In genomic region chr13:51644829-51645789, GRCm38 (mm10) we compare ENCODE assay signal across 8 mouse cellular contexts. TPM values are rescaled to one million over a fixed set of nuclear protein-coding genes. Genes with fewer than 3 reads are reported as not detected.
DNase-seq lines count a peak whose midpoint lies in the region; ATAC-seq and TF ChIP-seq lines count a peak whose summit lies in the region.

Cks2 (plus strand) TSS chr13:51645232.

- peak; percentile 99 for DNase-seq in ES-E14 (ENCODE audit: low read depth, low spot score)
- DNase-seq in cerebellum, adult 11-12 months: peak; percentile 96
- DNase-seq in heart, postnatal 25 days (ENCODE audit: low spot score): peak; percentile 95
- DNase-seq in layer of hippocampus, adult 18-20 months (ENCODE audit: low spot score in 2 of 2): peak; percentile 97 to 99
- peak; percentile 96 for DNase-seq in lung, adult 2 months
- peak; percentile 97 to 98 for DNase-seq in thymus, adult 18-20 months

- H3K36me3 ChIP-seq in ES-E14 (ENCODE audit: control insufficient read depth, insufficient read depth, low read length, poor library complexity, severe bottlenecking): no peaks in the 10 kb centered on the region; the same call in 1 of the 2 replicates
- H3K36me3 ChIP-seq in forebrain, embryonic 15.5 days: no peaks in the 10 kb centered on the region

- H3K9me3 ChIP-seq in ES-E14 (ENCODE audit: control insufficient read depth, insufficient read depth, low read depth, low read length): no peaks in the 10 kb centered on the region
- no peaks in the 10 kb centered on the region for H3K9me3 ChIP-seq in forebrain, embryonic 15.5 days

- in situ Hi-C loops in ES-E14 (cut with MboI; ENCODE audit: low sequenced_read_pairs in 2 of 2, unreplicated experiment in 2 of 2): no loop called here

- H3K27ac ChIP-seq in ES-E14 (ENCODE audit: insufficient read depth, low read depth, low read length, poor library complexity, severe bottlenecking): peak within 1 kb of the TSS; percentile 93
- H3K27ac ChIP-seq in forebrain, embryonic 15.5 days (replicated peaks): peak within 1 kb of the TSS; percentile 54

- TF ChIP-seq CTCF in lung, adult 2 months (IDR thresholded peaks at IDR 0.05; ENCODE audit: insufficient read depth, low read length): no peak

- H3K4me2 ChIP-seq in forebrain, embryonic 15.5 days (replicated peaks): peak within 1 kb of the TSS; percentile 88

- H3K4me1 ChIP-seq in ES-E14 (ENCODE audit: control insufficient read depth in 2 of 2, insufficient read depth in 2 of 2, low read length in 2 of 2, poor library complexity in 1 of 2): peaks cover 2 to 8% of the 10 kb centered on the region in 2 experiments; a peak in 2 of 4 replicates
- peaks cover 21% of the 10 kb centered on the region for H3K4me1 ChIP-seq in forebrain, embryonic 15.5 days
- peaks cover 8% of the 10 kb centered on the region for H3K4me1 ChIP-seq in lung, adult 2 months (ENCODE audit: control insufficient read depth, insufficient read depth, low read length)

- under 1% methylated on average over 83 of the region's 83 CpGs for WGBS in forebrain, embryonic 15.5 days
- WGBS in lung, adult 2 months: under 1% methylated on average over 83 of the region's 83 CpGs

- intact Hi-C loops in heart, postnatal 25 days (cut with DNase I): loop anchor here (10.0 kb wide), 1 partner anchor 540 kb away; the partner anchor contains the start of gene Spin1

- peak within 1 kb of the TSS; percentile 95 for H3K9ac ChIP-seq in ES-E14 (ENCODE audit: insufficient read depth, low read depth, low read length, poor library complexity, severe bottlenecking)
- peak within 1 kb of the TSS; percentile 67 for H3K9ac ChIP-seq in forebrain, embryonic 15.5 days (replicated peaks)

- peak; percentile 99 for ATAC-seq in forebrain, embryonic 15.5 days (replicated peaks)
- peak; percentile 96 for ATAC-seq in neutrophil, adult 5-6 weeks (ENCODE audit: extremely low read depth, insufficient number of reproducible peaks, low FRiP score, poor library complexity, severe bottlenecking)

- no peaks in the 10 kb centered on the region for H3K27me3 ChIP-seq in forebrain, embryonic 15.5 days

- TF ChIP-seq POLR2A in lung, adult 2 months (IDR thresholded peaks at IDR 0.05; ENCODE audit: borderline replicate concordance, extremely low read depth, low read depth, low read length): peak; percentile 60; the same call in 1 of the 2 replicates

- H3K4me3 ChIP-seq in ES-E14 (ENCODE audit: insufficient read depth in 1 of 2, low read depth in 1 of 2, low read length in 2 of 2, poor library complexity in 1 of 2, severe bottlenecking in 1 of 2): peak within 1 kb of the TSS; percentile 96 to 97
- peak within 1 kb of the TSS; percentile 65 for H3K4me3 ChIP-seq in forebrain, embryonic 15.5 days
- peak within 1 kb of the TSS; percentile 60 for H3K4me3 ChIP-seq in lung, adult 2 months (replicated peaks; ENCODE audit: extremely low read depth, low read depth, low read length)

TF ChIP-seq in ES-E14, 5 proteins besides CTCF, POLR2A, EP300 and RAD21:
- TF ChIP-seq HCFC1 (IDR thresholded peaks at IDR 0.05; ENCODE audit: borderline replicate concordance, insufficient read depth, low read length) (no peak), CHD2 (IDR thresholded peaks at IDR 0.05; ENCODE audit: low read depth, low read length) (peak; percentile 76)

RNA-seq across cellular contexts. Expression of gene Cks2, which starts in this region (rescaled TPM):
- total RNA-seq in ES-E14 (2012; rRNA removed): 122 and 188 TPM in 2 replicates
- polyA plus RNA-seq in forebrain, embryonic 15.5 days (2015; fragmentation: Nextera tagmentation; extraction: Ambion mirVana): 130 and 152 TPM in 2 replicates
- 1 to 10 TPM; 1.8 to 2.5 TPM for total RNA-seq in heart, postnatal 25 days (2021)
- 1 to 10 TPM; 2.1 to 2.2 TPM for total RNA-seq in layer of hippocampus, adult 18-20 months (2021)
- polyA plus RNA-seq in lung, adult 2 months (2012; rRNA removed): 4.7 and 4.8 TPM in 2 replicates
- total RNA-seq in neutrophil, adult 5-6 weeks (2017): 62.0 and 80.7 TPM in 2 replicates

Comparison
In these comparisons a context has a peak if more than half of its experiments do, and no peak if none do; other contexts are left out.
1. Peak in every context shown above with its lines: DNase-seq, ATAC-seq, H3K4me3 ChIP-seq and H3K27ac ChIP-seq.
2. RNA of gene Cks2 (total RNA-seq): 122 to 188 TPM in ES-E14 and 62.0 to 80.7 TPM in neutrophil, adult 5-6 weeks; 1.8 to 2.5 TPM in heart, postnatal 25 days and 2.1 to 2.2 TPM in layer of hippocampus, adult 18-20 months; every median in the first group is over 10 times any median in the second.
3. RNA of gene Cks2 (polyA plus RNA-seq): 130 to 152 TPM in forebrain, embryonic 15.5 days; 4.7 to 4.8 TPM in lung, adult 2 months; every median in the first group is over 10 times any median in the second.